Mouse (Mus musculus) lung, postnatal 36 days (tissue): Measurements from ENCODE around the gene Smpd2.
A peak's percentile ranks its signal among the peaks of the same experiment; 100 is the strongest.

Experiments
- DNase-seq: peaks from one replicate; pipeline ENCODE4 v3.0.0; 2022; ENCODE audit warnings: mixed read lengths

Gene Smpd2

DNA sequence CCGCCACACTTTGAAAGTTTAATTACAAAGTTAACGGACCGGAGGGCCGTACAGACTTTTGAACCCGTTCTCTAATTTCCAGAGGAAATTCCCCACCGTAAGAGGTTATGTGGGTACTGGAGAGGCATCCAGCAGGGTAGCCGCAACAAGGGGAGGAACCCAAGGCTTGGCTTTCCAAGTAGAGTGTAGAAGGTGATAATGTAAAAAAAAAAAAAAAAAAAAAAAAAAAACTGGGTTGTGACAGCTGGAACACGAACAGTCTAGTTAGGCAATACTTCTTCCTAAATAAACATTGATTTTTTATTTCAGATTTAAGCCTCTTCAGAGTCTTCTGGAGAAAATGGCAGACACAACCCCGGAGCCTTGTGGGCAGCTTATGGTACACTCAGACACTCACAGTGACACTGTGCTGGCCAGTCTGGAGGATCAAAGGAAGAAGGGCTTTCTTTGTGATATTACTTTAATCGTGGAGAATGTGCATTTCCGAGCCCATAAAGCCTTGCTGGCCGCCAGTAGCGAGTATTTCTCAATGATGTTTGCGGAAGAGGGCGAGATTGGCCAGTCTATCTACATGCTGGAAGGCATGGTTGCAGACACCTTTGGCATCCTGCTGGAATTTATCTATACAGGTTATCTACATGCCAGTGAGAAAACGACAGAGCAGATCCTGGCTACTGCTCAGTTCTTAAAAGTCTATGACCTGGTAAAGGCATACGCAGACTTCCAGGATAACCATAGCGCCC lies 39.2 kb downstream of the Smpd2 start:
- no peak for DNase-seq

- peak; percentile 97 for DNase-seq
Measured at GRCm38 (mm10) chr10:41450137-41450670, 40.0 kb downstream of the Smpd2 start, which contains the start of gene Zbtb24. Gene Zbtb24, plus strand, starts transcription at chr10:41450383.

- DNase-seq, result peak; percentile 29
Measured at GRCm38 (mm10) chr10:41449684-41450083, 40.5 kb downstream of the Smpd2 start.

DNA sequence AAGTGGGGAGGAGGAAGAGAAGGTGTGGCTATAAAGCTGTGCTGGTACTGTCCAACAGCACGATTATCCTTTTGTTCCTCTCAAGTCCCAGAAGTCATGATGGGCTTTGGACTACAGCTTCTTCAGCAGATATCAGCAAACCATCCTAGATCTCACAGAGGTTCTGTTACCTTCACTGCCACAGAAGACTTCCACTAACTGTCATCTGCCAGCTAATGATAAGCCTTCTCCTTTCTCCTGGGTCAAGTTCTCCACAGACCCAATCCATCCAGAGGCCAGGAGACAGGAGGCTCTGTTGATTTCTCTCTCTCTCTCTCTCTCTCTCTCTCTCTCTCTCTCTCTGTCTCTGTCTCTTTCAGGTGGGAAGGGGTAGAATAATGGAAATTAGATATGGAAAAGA lies 42.0 kb downstream of the Smpd2 start:
- no peak for DNase-seq
